Mouse (Mus musculus): ENCODE results near the gene Edem1.
A peak's percentile ranks its signal among the peaks of the same experiment; 100 is the strongest.

The Edem1 gene

DNA sequence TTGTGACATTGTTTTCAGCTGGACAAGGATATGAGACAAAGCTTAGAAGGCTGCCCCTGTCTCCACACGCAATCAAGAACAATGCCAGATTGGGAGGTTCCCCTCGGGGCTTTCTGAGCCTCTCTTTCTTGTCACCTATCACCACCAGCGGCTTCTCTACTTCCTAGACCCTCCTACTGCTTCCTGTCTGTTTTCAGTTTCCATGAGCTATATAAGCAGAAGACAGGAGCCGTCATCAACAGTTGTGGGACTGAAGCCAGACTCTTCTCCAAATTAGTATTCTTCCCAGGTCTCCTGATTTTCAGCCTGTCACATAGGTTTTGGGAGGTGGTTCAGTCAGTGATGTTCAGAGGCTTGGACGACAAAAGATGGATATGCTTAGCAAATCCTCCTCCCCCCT is 47.6 kb downstream of the Edem1 start:
- no peak for DNase-seq

DNA sequence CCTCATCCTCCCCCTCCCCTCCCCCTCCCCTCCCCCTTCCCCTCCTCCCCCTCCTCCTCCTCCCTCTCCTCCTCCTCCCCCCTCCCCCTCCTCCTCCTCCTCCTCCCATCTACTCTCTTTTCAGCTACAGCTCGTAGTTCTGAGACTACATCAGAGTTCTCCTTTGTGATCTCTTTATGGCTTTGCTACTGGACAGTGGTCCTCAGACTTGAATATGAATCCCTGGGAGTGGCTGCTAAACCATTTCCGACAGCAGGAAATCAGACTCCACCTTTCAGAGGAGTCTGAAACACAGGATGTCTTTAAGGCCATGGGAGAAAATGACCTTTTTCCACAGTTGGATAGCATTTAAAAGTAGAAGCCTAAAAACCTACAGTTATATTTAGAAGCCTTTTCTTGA is 48.0 kb downstream of the Edem1 start:
- no peak for DNase-seq

DNA sequence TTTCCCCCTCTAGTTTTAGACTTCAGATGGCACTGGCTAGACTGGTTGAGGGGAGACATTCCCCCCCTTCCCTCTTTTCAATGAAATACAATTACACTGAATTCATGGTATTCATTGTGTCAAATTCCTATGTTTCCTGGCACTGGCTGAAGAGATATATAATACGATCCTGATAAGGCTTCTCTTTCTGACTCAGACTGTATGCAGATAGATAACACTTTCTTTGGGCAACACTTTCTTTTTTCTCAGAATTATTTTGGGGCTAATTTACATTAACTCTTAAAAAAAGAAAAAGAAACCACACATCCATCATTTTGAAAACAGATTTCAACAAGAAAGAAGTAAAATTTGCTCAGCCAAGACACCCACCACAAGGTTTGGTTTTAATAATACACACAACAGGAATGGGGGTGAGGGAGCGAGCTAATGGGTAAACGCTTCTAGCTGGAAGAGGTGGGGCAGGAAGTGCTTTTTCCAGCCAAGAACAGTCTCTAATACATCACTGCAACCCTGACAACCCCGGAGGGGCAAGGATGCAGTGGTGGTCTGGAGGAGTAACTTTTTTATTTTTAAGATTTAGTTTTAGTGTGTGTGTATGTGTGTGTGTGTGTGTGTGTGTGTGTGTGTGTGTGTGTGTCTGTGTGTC is 52.0 kb downstream of the Edem1 start:
- DNase-seq, result no peak

- DNase-seq, result peak in 1 of 2 experiments; percentile 11
Measured at GRCm38 (mm10) chr6:108881074-108881473, 52.6 kb downstream of the Edem1 start.

DNA sequence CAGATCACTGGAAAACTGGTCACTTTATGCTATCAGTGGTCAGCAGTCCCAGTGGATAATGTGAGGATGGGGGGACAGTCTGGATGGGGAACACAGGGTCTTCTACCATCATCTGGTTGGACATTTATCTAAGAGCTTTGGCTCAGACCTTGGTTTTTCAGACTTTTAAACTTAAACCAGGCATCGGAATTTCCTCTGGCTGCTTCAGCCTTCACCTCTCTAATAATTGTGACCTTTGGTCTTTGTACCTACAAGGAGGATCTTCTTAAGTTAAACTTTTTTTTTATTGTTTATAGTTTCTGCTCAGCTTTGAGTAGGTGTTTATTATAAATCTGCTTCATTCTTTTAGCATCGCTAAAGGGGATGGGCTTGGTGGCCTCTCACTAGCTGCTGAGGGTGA is 55.4 kb downstream of the Edem1 start:
- no peak for DNase-seq

GRCm38 (mm10) chr6:108884603-108885002 is 56.2 kb downstream of the Edem1 start:
- DNase-seq, result no peak

DNA sequence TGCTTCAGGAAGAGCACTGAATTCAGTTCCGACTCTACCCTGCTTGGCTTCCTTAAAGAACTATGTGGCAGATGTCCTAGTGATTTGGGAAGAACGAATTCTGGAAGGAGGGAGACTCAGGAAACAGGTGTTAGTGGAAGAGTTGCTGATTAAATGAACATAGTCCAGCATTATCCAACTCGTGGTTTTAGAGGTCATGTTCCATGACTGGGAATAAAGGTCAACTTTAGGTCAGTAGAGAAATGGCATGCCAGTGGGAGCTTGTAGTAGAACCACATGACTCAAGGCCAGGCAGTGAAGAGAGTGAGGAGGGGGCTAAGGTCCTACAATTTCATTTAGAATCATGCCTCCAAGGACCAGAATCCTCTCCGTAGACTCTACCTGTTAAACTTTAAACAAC is 57.9 kb downstream of the Edem1 start:
- DNase-seq, result no peak

DNA sequence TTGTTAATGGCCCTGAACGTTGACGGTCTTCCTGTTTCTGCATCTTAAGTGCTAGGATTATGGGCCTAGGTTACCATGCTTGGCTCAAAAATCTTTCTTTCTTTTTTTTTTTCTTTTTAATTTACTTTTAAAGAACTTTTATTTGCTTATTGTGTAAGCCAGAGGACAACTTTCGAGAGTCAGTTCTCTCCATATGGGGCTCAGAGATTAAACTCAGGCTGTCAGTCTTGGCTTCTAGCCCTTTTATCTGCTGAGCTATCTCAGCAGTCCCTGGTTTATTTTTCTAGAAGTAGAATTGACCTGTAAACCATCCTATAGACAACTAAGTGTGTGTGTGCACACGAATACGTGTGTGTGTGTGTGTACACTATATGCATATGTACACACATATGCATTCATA is 64.1 kb downstream of the Edem1 start:
- DNase-seq, result no peak

DNA sequence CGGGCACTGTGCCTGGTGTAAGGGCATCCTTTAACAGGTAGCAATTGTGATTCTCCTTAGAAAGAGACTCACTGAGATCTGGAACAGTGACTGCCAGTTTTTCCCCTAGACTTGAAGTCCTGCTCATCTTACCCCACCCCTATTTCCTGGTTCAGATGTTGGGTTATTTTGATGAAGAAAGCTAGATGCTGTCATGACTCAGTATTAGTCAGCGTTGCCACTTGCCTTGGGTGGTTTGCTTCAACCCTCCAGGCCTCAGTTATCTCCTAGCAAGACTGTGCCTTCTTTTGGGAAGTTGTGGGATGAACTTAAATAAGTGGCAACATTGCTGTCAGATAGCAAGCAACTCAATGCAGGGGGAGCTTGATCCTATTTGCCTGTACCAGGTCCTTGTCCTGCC is 66.7 kb downstream of the Edem1 start:
- no peak for DNase-seq

DNA sequence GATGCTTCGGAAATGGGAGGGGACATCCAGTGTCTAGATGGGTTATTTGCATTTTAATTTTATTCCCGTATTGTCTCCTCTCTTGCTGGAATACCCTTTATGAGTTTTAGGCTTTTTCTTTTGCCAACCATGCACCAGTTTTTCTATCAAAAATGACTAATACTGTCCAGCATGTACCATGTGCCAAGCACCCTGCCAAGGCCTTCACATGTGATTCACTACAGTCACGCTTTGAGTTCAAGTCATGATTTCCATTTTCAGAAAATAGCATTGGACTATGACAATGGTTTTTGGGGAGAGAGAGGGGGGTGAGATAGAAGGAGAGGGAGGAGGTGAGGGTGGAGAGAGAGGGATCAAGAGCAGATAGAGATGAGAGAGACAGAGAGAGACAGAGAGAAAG is 67.5 kb downstream of the Edem1 start:
- DNase-seq, result no peak

DNA sequence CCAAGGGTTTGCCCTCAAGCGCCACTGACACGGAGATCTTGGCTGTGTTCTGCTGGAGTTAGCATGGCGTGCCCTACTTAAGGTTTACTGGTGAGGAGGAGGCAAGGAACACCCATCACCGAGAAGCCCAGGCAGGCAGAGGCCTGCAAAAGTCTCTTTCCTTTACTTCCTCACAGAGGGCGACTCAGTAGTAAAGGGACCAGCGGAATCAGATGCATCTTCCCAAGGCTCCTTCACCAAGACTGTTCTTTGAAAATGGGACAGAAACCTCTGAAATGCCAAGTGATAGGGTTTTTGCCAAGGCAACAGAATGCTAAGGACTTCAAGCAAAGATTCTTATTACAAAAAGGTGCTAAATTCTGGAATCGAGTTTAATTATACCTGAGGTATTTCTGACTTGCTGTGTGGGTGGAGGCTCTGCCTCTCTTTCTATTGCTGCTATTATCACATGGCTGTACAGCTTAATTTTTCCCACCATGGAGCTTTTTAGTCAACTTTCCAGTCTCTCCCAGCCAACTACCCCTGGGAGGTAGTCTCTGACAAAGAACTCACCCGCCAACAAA is 68.2 kb downstream of the Edem1 start:
- DNase-seq, result no peak

DNA sequence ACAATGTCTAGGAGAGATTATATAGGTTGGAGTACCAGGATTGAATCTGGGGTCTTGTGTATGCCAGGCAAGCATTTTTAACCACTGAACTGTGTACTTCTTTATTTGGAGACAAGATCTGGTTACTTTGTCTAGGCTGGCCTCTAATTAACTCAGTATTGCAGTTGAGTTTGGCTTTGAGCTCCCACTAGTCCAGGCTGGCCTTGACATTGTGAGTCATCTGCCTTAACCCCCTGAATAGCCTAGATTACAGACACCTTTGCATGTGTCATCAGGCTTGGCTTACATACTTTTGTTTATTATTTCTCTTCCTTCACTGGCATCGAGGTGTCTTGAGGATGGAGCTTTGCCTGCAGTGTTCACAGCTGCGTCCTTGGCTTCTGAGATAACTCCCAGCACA is 70.8 kb downstream of the Edem1 start:
- no peak for DNase-seq

- DNase-seq, result no peak
Measured at GRCm38 (mm10) chr6:108902124-108902523, 73.7 kb downstream of the Edem1 start.

GRCm38 (mm10) chr6:108903280-108903679 is 74.8 kb downstream of the Edem1 start:
- no peak for DNase-seq

DNA sequence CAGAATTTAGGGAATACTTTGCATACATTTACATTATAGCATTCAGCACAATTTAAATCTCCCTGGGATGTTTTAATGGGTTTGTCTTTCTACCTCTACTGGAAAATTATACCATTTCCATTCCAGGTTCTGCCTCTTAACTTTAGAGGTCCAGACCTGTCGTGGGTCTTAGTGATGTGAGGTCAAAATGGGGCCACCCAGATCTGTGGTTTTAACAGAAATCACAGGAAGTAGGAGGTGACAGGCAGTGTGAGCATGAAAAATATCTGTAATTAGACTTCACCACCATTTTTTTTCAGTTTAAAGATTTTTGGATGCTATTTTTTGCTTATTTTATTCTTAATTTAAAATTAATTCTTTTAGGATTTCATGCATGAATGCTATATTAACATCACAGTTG is 78.1 kb downstream of the Edem1 start:
- no peak for DNase-seq

All from cerebellum, postnatal 25 days (tissue).